Mouse (Mus musculus) c-Kit-positive CD71-positive TER-119-positive erythroid progenitor cells, embryonic 14.5 days (primary cell): ENCODE results near the gene Nphp1.

Experiments
- DNase-seq: peaks from one replicate; pipeline ENCODE4 v3.0.0-alpha.2; 2013; ENCODE audit warnings: low spot score

Nphp1 gene

DNA sequence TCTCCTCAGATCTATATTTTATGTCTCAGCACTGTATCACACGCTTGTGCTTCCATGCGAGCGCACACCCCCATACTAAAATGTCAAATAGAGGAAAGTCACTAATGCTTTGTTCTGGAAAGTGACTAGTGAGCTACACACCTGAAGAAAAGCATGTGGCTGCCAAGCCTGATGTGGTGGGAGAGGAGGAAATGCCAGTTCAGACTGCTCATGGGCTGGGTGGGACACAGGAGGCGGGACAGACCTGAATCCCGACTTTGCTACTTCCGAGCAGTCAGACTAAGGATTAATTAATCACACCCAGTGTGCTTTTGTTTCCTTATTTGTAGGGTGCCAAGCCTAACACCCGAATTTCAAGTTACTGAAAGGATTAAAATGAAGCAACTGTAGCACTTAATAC lies 40.4 kb downstream of the Nphp1 start:
- no peak for DNase-seq

GRCm38 (mm10) chr2:127742637-127743036 lies 46.1 kb downstream of the Nphp1 start:
- no peak for DNase-seq

GRCm38 (mm10) chr2:127740756-127741519 lies 47.8 kb downstream of the Nphp1 start:
- no peak for DNase-seq

DNA sequence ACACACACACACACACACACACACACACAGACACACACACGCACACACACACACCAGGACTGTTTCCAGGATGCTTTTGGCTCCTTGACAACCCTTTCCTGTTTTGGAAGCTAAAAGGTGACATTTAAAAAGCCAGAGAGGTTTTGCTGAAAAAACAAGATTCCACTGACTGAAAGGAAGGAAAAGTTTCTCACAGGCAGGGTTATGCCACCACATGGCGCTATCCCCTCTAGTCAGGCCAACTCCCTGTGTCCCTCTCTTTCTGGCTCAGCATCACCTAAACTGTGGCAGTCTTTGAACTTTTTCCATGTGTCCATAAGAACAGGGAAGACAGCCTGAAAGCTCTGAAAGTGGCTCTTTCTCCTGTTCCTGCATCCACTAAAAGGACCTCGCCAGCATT lies 50.8 kb downstream of the Nphp1 start:
- no peak for DNase-seq

DNA sequence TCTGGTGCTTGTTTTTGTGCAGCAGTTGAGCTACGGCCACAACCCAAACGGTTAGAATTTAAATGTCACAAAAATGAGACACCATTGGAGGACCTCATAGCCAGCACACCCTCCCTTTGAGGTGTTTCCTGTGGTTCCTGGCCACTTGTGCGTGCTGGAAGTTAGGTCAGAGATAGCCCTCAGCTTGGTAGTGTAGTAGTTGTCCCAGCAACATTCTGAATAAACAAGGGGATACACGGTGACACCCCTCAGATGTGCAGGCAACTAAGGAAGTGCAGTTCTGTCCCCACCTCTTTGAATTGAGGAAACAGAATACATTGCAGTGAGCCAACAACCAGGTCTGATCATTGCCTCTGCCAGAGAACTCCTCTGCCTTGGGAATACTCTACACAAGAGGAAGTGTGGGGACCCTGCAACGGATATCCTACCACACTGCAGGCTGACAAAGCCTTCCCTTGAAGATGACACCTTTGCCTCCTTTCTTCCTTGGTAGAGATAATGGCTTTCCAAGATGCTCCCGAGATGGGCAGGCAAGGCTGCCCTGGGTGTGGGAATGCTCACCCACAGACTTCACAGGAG lies 52.0 kb downstream of the Nphp1 start:
- DNase-seq, result no peak

DNA sequence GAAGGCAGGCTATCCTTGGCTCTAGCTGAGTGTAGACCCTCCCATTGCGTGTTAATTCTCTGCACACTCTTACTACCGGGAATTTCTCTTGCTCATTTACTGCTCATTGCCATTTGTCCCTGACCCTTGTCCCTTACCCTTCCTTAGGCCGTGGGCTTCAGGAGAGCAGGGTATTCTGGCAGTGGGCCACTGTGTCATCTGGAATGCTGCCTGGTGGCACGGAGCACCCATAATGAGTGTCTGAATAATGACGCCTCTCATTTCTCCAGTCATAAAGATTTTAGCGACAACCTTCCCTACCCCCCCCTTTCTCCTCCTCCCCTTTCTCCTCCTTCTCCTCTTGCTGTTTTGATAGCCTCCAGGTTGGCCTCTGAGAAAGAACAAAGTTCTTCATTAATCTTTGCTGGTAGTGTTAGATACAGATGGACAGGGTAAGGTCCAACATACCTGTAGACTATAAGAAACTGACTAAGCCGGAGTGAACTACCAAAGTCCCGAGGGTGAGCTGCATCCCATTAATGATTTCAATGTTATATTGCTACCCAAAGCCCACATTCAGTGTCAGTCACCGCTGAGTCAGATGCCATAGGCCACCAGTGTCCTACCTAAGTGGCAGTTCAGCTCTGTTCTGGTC lies 53.1 kb downstream of the Nphp1 start:
- no peak for DNase-seq

- DNase-seq, result no peak
Measured at GRCm38 (mm10) chr2:127734889-127735288, 53.8 kb downstream of the Nphp1 start.

DNA sequence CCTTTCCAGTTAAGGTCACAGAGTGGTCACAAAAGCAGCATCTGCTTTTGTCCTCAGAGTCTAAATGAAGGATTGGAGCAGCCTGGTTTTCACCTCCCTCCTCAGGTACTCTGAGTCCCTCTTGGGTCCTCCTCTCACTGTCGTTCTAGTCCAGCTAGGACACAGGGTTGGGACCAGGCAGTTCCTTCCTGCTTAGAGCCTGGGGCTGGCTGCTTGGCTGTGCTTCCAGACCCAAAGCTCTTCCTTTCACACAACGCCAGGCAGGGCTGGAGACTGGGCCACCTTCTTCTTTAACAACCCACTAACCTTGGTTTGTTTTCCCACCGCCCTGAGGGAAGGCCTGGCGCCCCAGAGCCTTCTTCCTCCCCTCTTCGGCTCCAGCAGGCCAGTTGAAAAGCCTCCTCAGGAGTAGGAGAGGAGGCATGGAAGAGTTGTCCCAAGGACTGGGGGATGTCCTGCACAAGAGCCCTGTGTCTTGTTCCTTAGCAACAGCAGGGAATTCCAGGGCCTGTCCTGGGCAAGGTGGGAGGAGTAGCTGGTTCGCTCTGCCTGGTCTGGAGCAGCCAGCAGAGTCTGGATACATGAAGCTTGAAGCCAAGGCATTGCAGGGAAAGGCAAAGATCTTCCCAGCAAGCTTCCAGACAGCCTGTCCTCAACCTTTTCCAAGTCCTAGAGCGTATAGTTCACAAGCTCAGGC lies 58.2 kb downstream of the Nphp1 start:
- no peak for DNase-seq

DNA sequence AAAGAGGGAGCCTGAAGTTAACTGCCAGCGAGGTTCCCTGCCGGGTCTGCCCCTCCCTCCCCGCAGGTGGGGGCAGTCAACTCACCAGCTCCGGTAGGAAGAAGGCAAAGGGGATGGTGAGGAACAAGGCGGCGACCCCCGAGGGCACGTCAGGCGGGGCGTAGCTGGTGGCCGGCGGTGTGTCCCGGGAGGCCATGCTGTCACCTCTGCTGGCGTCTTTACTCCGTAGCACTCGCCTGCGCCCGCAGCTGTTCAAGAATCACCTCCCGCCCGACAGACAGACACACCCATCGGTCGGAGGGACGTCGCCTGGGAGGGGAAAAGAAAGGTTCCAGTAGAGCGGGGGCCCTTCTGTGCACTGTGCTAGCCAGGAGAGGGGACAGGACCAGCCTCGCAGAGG lies 59.0 kb downstream of the Nphp1 start, which contains the start of gene Mall:
Mall (minus strand) TSS at position 262 of the 400 bp plus-strand sequence.
- no peak for DNase-seq

DNA sequence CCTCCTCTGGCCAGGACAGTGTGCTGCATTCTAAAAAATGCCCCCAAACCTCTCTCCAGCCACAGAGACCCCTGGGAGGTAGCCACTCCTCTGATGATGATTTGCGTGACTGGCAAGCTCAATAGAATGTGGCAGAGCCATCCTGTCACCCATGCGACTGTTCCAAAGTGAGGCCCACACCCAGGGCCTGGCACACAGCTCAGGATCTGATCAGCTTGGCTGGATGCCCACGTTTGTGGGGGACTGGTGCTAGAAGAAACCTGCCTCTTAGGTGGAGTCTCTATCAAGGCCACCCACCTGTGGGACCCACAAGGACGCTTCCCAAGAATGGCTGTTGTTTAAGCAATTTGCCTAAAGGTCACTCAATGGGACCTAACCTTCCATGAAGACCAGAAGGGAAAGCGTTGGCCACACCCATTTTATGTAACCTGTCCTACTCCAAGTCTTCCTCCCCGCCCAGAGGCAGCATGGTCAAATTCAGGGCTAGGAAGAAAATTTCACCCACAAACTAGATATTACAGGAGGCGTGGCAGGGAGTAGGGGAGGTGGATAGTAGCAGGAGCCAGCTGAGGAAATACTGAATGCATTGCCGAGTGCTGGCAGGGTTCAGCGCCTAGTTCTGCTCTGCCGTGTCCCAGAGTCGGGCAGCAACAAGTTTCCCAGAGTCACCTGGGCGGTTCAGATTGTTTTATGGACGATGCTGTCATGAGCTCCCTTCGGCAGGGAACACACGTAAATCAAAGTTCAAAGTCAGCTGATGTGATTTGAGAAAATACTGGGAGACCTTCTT lies 59.8 kb downstream of the Nphp1 start:
- DNase-seq, result no peak

DNA sequence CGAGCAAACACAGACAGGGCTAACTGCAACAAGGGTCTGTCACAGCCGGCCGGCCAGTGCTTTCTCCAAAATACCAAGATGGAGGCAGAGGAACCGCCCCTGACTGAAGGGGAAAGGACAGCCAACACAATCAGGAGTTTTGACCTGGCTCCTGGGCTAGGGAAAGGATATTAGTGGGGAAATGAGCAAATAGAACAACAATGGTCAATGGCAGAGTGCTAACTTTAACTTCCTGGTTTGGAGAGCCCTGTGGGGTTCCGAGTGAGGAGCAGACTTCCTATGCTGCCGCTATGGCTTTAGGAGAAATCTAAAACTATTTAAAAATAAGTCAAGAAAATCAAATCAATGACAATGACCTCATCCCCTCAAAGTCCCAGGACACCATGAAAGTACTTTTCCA lies 60.6 kb downstream of the Nphp1 start:
- no peak for DNase-seq

DNA sequence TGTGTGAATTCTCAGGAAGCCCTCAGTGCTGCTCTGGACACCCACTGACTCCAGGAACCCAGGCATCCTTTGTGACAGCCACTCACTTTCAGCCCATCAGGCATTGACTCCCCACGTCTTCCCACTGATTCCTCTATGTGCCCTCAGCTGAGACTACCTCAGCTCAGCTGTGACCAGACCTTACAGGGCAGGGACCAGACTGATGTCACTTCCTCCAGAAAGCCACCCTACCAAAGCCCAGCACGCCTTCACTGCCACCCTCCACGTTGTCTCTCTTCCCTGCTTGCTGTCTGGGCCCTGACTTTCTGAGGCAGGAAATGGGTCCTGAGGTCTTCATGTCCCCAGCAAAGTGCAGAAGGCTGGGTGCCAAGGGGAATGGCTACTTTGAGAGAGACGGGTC lies 65.5 kb downstream of the Nphp1 start:
- DNase-seq, result no peak

DNA sequence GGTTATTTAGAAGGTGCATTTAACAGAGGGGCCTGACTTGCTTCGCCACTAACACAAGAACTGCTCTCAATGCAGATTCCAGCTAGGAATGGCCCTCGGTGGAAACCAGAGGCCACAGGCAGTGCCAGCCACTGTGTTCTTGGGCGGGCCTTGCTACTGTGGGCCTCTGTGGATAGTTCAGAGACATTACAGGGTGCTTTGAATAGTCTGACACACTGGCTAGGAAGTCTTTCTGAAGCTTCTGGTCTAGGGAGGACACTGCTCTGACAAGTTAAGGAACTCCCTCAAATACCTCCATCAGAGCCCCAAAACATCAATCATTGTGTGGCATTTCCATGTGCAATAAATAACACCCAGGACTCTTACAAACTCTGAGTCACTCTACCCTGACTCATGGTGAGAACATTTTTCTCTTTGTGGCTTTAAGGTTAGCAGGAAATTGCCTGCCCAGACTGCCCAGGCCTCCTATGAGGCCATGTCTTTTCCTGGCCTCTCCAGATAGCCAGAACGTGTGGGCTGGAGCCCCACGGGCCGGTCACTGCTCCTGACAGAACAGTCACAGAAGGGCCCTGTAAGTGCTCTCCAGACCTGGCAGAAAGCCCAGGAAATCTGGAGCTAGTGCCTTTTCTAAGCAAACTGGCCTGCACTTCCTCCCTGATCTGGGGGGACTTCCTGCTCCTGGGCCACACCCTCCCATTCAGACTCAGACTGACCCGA lies 66.4 kb downstream of the Nphp1 start:
- DNase-seq, result no peak

- DNase-seq, result no peak
Measured at GRCm38 (mm10) chr2:127718839-127719468, 69.7 kb downstream of the Nphp1 start.

DNA sequence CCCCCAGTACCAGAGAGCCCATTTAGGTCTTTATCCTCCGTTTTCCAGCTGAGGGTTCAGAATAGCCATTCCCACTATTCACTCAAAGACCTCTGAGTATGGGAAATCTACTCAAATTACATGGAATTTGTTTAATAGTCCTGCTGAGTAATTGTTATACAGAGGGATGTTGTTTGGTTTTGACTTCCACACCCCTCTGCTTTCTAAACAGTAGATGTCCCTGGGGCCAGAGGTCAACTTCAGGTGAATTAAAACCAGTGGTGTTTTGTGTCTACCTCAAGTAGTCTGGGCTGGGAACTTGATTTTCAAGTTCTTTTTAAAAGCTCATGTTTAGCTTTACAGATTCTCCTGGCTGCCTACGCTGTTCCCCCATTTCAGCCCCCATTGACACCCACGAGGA lies 74.0 kb downstream of the Nphp1 start:
- no peak for DNase-seq

DNA sequence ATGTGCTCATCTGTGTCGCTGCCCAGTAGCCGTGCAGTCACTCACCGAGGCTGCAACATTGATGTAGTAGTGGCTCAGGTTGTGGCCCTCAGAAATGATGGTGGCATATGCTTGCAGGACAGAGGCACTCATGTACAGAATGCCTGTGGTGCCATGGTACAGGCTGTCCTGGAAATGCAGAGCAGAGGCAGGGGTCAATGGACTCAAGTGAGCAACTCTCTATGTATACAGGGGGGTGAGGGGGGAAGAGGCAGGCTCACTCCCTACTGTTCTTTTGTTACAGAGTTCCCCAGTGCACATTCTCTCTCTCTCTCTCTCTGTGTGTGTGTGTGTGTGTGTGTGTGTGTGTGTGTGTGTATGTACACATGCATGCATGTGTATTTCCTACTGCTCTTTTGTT lies 79.9 kb downstream of the Nphp1 start:
- DNase-seq, result no peak

DNA sequence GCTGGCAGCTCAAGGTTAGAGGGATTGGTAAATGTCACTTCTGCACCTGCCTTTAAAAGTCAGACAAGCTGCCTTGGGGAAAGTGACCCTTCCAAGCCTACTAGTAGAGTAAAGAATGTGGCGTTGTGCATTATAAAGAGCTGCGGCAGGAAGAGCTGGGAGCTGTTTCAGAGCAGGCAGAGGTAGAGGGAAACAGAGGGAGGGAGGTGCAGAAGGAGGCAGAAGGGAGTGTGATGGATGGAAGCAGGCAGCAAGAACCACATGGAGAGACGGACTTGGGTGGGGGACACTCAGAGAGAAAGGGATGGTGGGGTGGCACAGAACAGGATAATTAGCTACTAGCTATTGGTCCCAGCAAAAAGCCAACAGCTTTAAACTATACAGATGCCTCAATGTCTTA lies 80.6 kb downstream of the Nphp1 start:
- no peak for DNase-seq

GRCm38 (mm10) chr2:127705267-127705666 lies 83.4 kb downstream of the Nphp1 start:
- no peak for DNase-seq
